Mouse (Mus musculus) spleen, adult 2 months (tissue): ENCODE results near the gene Mtln. TPM values are rescaled to one million over a fixed set of nuclear protein-coding genes. Genes with fewer than 3 reads are reported as not detected.

Experiments
- DNase-seq, 2 experiments: peaks; one replicate each; pipeline versions ENCODE4 v3.0.0 to v3.0.0-alpha.2; 2012 to 2021; ENCODE audit warnings: low spot score in 2 of 2, low read depth in 1 of 2
- H3K27ac ChIP-seq: fragments of 200-500 bp; 2 replicates; pipeline ENCODE4 v1.5.1; 2012; ENCODE audit warnings: low read length, inconsistent platforms; ENCODE audit not compliant: insufficient read depth
- H3K27me3 ChIP-seq: fragments of 200-500 bp; 2 replicates; pipeline ENCODE4 v1.6.1; 2012; ENCODE audit warnings: mild to moderate bottlenecking, moderate library complexity, low read length, inconsistent platforms; ENCODE audit not compliant: control insufficient read depth, insufficient read depth
- H3K36me3 ChIP-seq: fragments of 200-500 bp; 2 replicates; pipeline ENCODE4 v1.6.1; 2012; ENCODE audit warnings: mild to moderate bottlenecking, low read length, inconsistent platforms; ENCODE audit not compliant: control insufficient read depth, insufficient read depth
- H3K4me1 ChIP-seq: fragments of 200-500 bp; 2 replicates; pipeline ENCODE4 v1.6.1; 2011; ENCODE audit warnings: inconsistent platforms; ENCODE audit not compliant: control insufficient read depth, insufficient read depth, insufficient read length
- H3K4me3 ChIP-seq: fragments of 200-500 bp; 2 replicates; pipeline ENCODE4 v1.5.1; 2011; ENCODE audit warnings: mild to moderate bottlenecking, inconsistent platforms; ENCODE audit not compliant: insufficient read depth, insufficient read length; ENCODE audit errors: extremely low read depth
- CTCF ChIP-seq: fragments of 200-500 bp; IDR thresholded peaks from 2 replicates; pipeline ENCODE4 v1.5.1; 2011; ENCODE audit warnings: mild to moderate bottlenecking, inconsistent platforms; ENCODE audit not compliant: insufficient read depth, insufficient read length, insufficient replicate concordance; ENCODE audit errors: extremely low read depth
- POLR2A ChIP-seq: fragments of 200-500 bp; IDR thresholded peaks from 2 replicates; pipeline ENCODE4 v1.6.1; 2011; ENCODE audit warnings: low read depth, low read length, inconsistent platforms
- WGBS: fragments of 180-500 bp; shearing (Covaris S2); methylation state at CpG from one replicate; pipeline ENCODE4 v1.1.7; 2018; 5-methylcytosine and 5-hydroxymethylcytosine counted together
- polyA plus RNA-seq: library from polyadenylated mRNA; depleted of rRNA; stranded (reverse); fragments of >200 nt; gene quantifications from 2 replicates; pipeline ENCODE4 v1.2.3, GENCODE M21; 2012; rRNA removed

Mtln gene
- polyA plus RNA-seq, 1 experiment, result 21.9 TPM

DNA sequence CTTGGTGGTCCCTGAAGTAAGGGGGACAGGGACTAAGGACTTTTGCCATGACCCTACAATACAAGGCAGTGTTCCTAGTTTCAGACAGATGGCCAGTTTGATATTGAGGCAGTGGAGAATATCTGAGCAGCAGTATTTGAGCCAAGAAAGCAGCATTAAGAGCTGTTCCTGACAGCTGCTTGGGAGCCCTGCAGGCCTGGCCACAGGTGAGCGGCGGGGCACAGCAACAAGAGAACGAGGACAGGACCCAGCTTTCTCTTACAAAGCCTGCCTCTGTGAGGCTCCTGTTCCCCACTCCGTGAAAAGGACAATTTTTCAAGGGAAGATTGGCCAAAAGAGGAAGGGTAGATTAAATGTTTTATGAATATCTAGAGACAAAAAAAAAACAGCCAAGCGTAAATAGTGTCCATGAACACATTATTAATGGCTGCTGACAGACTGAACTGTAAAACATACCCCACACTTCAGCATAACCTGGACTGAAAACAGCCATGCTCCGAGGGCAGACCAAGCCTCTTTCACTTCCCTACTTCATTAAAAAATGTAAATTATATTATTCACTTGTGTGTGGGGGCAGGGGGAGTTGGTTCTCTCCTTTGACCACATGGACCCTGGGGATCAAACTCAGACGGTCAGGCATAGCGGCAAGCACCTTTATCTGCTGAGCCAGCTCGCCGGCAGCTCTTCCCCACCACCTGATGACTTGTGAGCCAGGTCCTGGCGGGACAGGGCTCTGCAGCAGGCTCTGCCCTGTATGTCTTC lies 40.3 kb downstream of the Mtln start:
- DNase-seq, result peak in 1 of 2 experiments; percentile 20
- H3K4me1 ChIP-seq, result no peaks in the 10 kb centered on the region
- no peak overlapping the region for H3K27ac ChIP-seq
- TF ChIP-seq CTCF (no peak), POLR2A (no peak)
- WGBS, result 57% methylated on average over 11 of the region's 11 CpGs
- no peaks in the 10 kb centered on the region for H3K36me3 ChIP-seq
- H3K27me3 ChIP-seq, result no peaks in the 10 kb centered on the region
- no peak overlapping the region for H3K4me3 ChIP-seq

GRCm38 (mm10) chr2:127749376-127749775 lies 42.9 kb downstream of the Mtln start:
- Histone ChIP-seq H3K27ac (no peak overlapping the region), H3K36me3 (no peaks in the 10 kb centered on the region), H3K4me1 (no peaks in the 10 kb centered on the region), H3K27me3 (no peaks in the 10 kb centered on the region), H3K4me3 (no peak overlapping the region)
- DNase-seq, result no peak
- 65% methylated on average over 1 of the region's 1 CpGs for WGBS
- TF ChIP-seq CTCF (no peak), POLR2A (no peak)

DNA sequence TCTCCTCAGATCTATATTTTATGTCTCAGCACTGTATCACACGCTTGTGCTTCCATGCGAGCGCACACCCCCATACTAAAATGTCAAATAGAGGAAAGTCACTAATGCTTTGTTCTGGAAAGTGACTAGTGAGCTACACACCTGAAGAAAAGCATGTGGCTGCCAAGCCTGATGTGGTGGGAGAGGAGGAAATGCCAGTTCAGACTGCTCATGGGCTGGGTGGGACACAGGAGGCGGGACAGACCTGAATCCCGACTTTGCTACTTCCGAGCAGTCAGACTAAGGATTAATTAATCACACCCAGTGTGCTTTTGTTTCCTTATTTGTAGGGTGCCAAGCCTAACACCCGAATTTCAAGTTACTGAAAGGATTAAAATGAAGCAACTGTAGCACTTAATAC lies 44.0 kb downstream of the Mtln start:
- 79% methylated on average over 7 of the region's 7 CpGs for WGBS

DNA sequence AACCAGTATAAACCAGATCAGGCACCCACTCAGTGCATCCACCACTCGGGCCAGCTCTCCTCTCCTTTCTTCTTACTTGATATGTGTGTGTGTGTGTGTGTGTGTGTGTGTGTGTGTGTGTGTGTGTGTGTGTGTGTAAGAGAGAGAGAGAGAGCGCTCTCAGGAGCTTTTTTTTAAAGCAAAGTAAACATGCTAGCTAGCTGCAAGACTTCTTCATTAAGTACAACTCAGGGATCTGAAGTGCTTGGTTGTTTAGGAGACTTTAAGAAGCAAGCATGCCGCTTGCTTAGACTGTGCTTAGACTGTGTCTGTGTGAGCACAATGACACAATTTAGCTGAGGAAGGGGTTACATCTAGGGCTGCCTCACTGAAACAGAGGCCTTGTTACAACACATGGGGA lies 49.7 kb downstream of the Mtln start:
- TF ChIP-seq POLR2A, result no peak
- TF ChIP-seq CTCF, result no peak
- Histone ChIP-seq H3K27me3 (no peaks in the 10 kb centered on the region), H3K27ac (no peak overlapping the region), H3K4me1 (no peaks in the 10 kb centered on the region), H3K4me3 (no peak overlapping the region), H3K36me3 (no peaks in the 10 kb centered on the region)
- 97% methylated on average over 3 of the region's 3 CpGs for WGBS
- no peak for DNase-seq

More for the DNA sequence above, 44.0 kb downstream of the Mtln start:
- no peaks in the 10 kb centered on the region for H3K4me1 ChIP-seq
- no peak overlapping the region for H3K4me3 ChIP-seq
- TF ChIP-seq POLR2A (no peak), CTCF (no peak)
- H3K36me3 ChIP-seq, result no peaks in the 10 kb centered on the region
- DNase-seq, result no peak
- no peaks in the 10 kb centered on the region for H3K27me3 ChIP-seq
- H3K27ac ChIP-seq, result no peak overlapping the region

Other genes with a start within 250 kb of the Mtln start
- 1.4 and 1.8 TPM in 2 replicates for gene Zfp661, start 205.4 kb downstream of the Mtln start, polyA plus RNA-seq
- gene Mrps5, start 205.3 kb downstream of the Mtln start, polyA plus RNA-seq, result 23.3 and 34.5 TPM in 2 replicates
- 1.3 and 1.6 TPM in 2 replicates for gene Mal, start 135.8 kb downstream of the Mtln start, polyA plus RNA-seq
- 0.30 and 0.41 TPM in 2 replicates for gene Mall, start 62.6 kb downstream of the Mtln start, polyA plus RNA-seq
- 0.86 and 1.1 TPM in 2 replicates for gene Nphp1, start 3.6 kb downstream of the Mtln start, polyA plus RNA-seq
- 0.83 and 0.97 TPM in 2 replicates for gene Bub1, start 39.4 kb upstream of the Mtln start, polyA plus RNA-seq
- 0.23 and 0.25 TPM in 2 replicates for gene Acoxl, start 46.4 kb upstream of the Mtln start, polyA plus RNA-seq